Mouse (Mus musculus) layer of hippocampus, adult 2 months (tissue): Measurements from ENCODE around the gene Lilr4b. TPM values are rescaled to one million over a fixed set of nuclear protein-coding genes. Genes with fewer than 3 reads are reported as not detected.
"Not testable (repeated sequence)": the region's sequence is repeated elsewhere in the genome, so short reads cannot be mapped to it uniquely, and the experiment has no call there.

ENCODE experiments used
- DNase-seq, 2 experiments: peaks; one replicate each; pipeline ENCODE4 v3.0.0; 2022; ENCODE audit warnings: low spot score in 2 of 2
- H3K27ac ChIP-seq: fragments of 200-600 bp; 2 replicates; pipeline ENCODE4 v1.8.1; 2022
- H3K4me3 ChIP-seq: fragments of 200-600 bp; 2 replicates; pipeline ENCODE4 v1.8.1; 2022; ENCODE audit warnings: mild to moderate bottlenecking
- CTCF ChIP-seq: fragments of 200-600 bp; conservative IDR thresholded peaks from 2 replicates; pipeline ENCODE4 v1.8.1; 2022; ENCODE audit warnings: antibody characterized with exemption, mild to moderate bottlenecking, moderate library complexity
- long read RNA-seq, 2 experiments: library from polyadenylated mRNA; stranded (forward); transcript quantifications; one replicate each; pipeline ENCODE4 v2.0.0; 2021; ENCODE audit warnings: borderline mapping rate in 2 of 2
- total RNA-seq, 2 experiments: library from RNA; stranded (reverse); gene quantifications; 2 replicates each; pipeline ENCODE4 v1.2.3; 2021

Gene Lilr4b
- not detected for total RNA-seq
- long read RNA-seq, experiment 1: 0 reads
- long read RNA-seq, experiment 2: 0 reads

GRCm38 (mm10) chr10:51480397-51480796 is at the start of gene Lilr4b, which contains the start of gene Gm49339:
Gene Lilr4b (plus strand): TSS chr10:51480632.
Gene Gm49339 (plus strand): TSS chr10:51480612.
- H3K27ac ChIP-seq, DNase-seq, H3K4me3 ChIP-seq: not testable (repeated sequence)

- TF ChIP-seq CTCF: no peak
- no peak for DNase-seq
- Histone ChIP-seq H3K27ac (no peak overlapping the region), H3K4me3 (no peak overlapping the region)
Measured at GRCm38 (mm10) chr10:51432940-51433339, 47.5 kb upstream of the Lilr4b start.

GRCm38 (mm10) chr10:51435684-51436083 is 44.7 kb upstream of the Lilr4b start:
- Histone ChIP-seq H3K4me3 (no peak overlapping the region), H3K27ac (no peak overlapping the region)
- no peak for TF ChIP-seq CTCF
- no peak for DNase-seq

GRCm38 (mm10) chr10:51451610-51452009 is 28.8 kb upstream of the Lilr4b start:
- Histone ChIP-seq H3K27ac (no peak overlapping the region), H3K4me3 (no peak overlapping the region)
- DNase-seq: no peak
- no peak for TF ChIP-seq CTCF

- TF ChIP-seq CTCF: no peak
- H3K27ac ChIP-seq: 0 out of 2 replicates have a peak overlapping the region, but pooled peaks have one; percentile 23
- no peak overlapping the region for H3K4me3 ChIP-seq
- peak in 1 of 2 experiments; percentile 1 for DNase-seq
Measured at GRCm38 (mm10) chr10:51453616-51454298, 26.7 kb upstream of the Lilr4b start.

- no peak for TF ChIP-seq CTCF
- 0 out of 2 replicates have a peak overlapping the region, but pooled peaks have one; percentile 14 for H3K27ac ChIP-seq
- DNase-seq: no peak
- H3K4me3 ChIP-seq: no peak overlapping the region
Measured at GRCm38 (mm10) chr10:51454365-51454764, 26.1 kb upstream of the Lilr4b start.

- H3K4me3 ChIP-seq: no peak overlapping the region
- DNase-seq: no peak
- no peak overlapping the region for H3K27ac ChIP-seq
- TF ChIP-seq CTCF: no peak
Measured at GRCm38 (mm10) chr10:51455762-51456161, 24.7 kb upstream of the Lilr4b start.

GRCm38 (mm10) chr10:51456369-51456768 is 24.1 kb upstream of the Lilr4b start:
- DNase-seq: no peak
- no peak for TF ChIP-seq CTCF
- Histone ChIP-seq H3K4me3 (no peak overlapping the region), H3K27ac (no peak overlapping the region)

GRCm38 (mm10) chr10:51463800-51464199 is 16.6 kb upstream of the Lilr4b start:
- H3K27ac ChIP-seq, DNase-seq, H3K4me3 ChIP-seq: not testable (repeated sequence)

- not testable (repeated sequence) for H3K27ac ChIP-seq, H3K4me3 ChIP-seq, DNase-seq
Measured at GRCm38 (mm10) chr10:51490691-51491090, 10.3 kb downstream of the Lilr4b start, which contains the start of gene Lilrb4a. Gene Lilrb4a (plus strand): TSS chr10:51490956.

- Histone ChIP-seq H3K4me3 (no peak overlapping the region), H3K27ac (no peak overlapping the region)
- no peak for TF ChIP-seq CTCF
- DNase-seq: no peak
Measured at GRCm38 (mm10) chr10:51520021-51520420, 39.6 kb downstream of the Lilr4b start.

- Histone ChIP-seq H3K4me3 (no peak overlapping the region), H3K27ac (no peak overlapping the region)
- TF ChIP-seq CTCF: no peak
- no peak for DNase-seq
Measured at GRCm38 (mm10) chr10:51521453-51521852, 41.0 kb downstream of the Lilr4b start.

- no peak for TF ChIP-seq CTCF
- Histone ChIP-seq H3K27ac (no peak overlapping the region), H3K4me3 (no peak overlapping the region)
- no peak for DNase-seq
Measured at GRCm38 (mm10) chr10:51526090-51526489, 45.7 kb downstream of the Lilr4b start.

GRCm38 (mm10) chr10:51526633-51527032 is 46.2 kb downstream of the Lilr4b start:
- Histone ChIP-seq H3K27ac (no peak overlapping the region), H3K4me3 (no peak overlapping the region)
- TF ChIP-seq CTCF: no peak
- DNase-seq: no peak
